Mouse (Mus musculus) intestine, postnatal 0 days (tissue): Measurements from ENCODE around the gene Sgip1. TPM values are rescaled to one million over a fixed set of nuclear protein-coding genes. Genes with fewer than 3 reads are reported as not detected.

Experiments
- ATAC-seq: fragments of 200-750 bp; cut with Nextera tagmentation; 2 replicates; pipeline ENCODE4 v1.8.0; 2017; ENCODE audit warnings: mild to moderate bottlenecking, moderate TSS enrichment, moderate library complexity
- H3K27ac ChIP-seq: fragments of 300-500 bp; sonication (generic); 2 replicates; pipeline ENCODE4 v1.5.1; 2014; ENCODE audit warnings: mild to moderate bottlenecking, low read depth, low read length, moderate library complexity
- H3K27me3 ChIP-seq: fragments of 300-500 bp; sonication (generic); replicated peaks from 2 replicates; pipeline ENCODE4 v1.6.1; 2014; ENCODE audit warnings: low read length, mixed read lengths; ENCODE audit not compliant: control insufficient read depth, insufficient read depth
- H3K36me3 ChIP-seq: fragments of 300-500 bp; sonication (generic); 2 replicates; pipeline ENCODE4 v1.6.1; 2014; ENCODE audit warnings: mild to moderate bottlenecking, moderate library complexity; ENCODE audit not compliant: control insufficient read depth, insufficient read depth
- H3K4me1 ChIP-seq: fragments of 300-500 bp; sonication (generic); replicated peaks from 2 replicates; pipeline ENCODE4 v1.6.1; 2014; ENCODE audit warnings: antibody characterized with exemption, low read length, mixed read lengths; ENCODE audit not compliant: control insufficient read depth, insufficient read depth
- H3K4me2 ChIP-seq: fragments of 300-500 bp; sonication (generic); replicated peaks from 2 replicates; pipeline ENCODE4 v1.6.1; 2014; ENCODE audit warnings: low read depth, mild to moderate bottlenecking, moderate library complexity
- H3K4me3 ChIP-seq: fragments of 300-500 bp; sonication (generic); 2 replicates; pipeline ENCODE4 v1.5.1; 2014; ENCODE audit warnings: low read depth, low read length
- H3K9ac ChIP-seq: fragments of 300-500 bp; sonication (generic); 2 replicates; pipeline ENCODE4 v1.6.1; 2014; ENCODE audit warnings: mild to moderate bottlenecking, low read depth, low read length
- H3K9me3 ChIP-seq: fragments of 300-500 bp; sonication (generic); 2 replicates; pipeline ENCODE4 v1.6.1; 2016; ENCODE audit warnings: mixed run types; ENCODE audit not compliant: control insufficient read depth
- CTCF ChIP-seq: sonication (generic); IDR thresholded peaks from 2 replicates; pipeline ENCODE4 v1.5.1; 2016; ENCODE audit warnings: low read depth, mild to moderate bottlenecking, control low read depth, antibody characterized with exemption, moderate library complexity
- WGBS: fragments of 180-500 bp; shearing (Covaris S2); extraction: QIAGEN DNeasy Blood & Tissue Kit; methylation state at CpG from one replicate; pipeline ENCODE4 v1.1.7; 2014; 5-methylcytosine and 5-hydroxymethylcytosine counted together
- polyA plus RNA-seq: library from polyadenylated mRNA; unstranded; fragments of >200 nt; fragmentation: Nextera tagmentation; extraction: Ambion mirVana; gene quantifications from 2 replicates; pipeline ENCODE4 v1.2.1, GENCODE M21; 2015

Gene Sgip1
- polyA plus RNA-seq, 1 experiment from 2014 or later: 6.1 TPM

- 82% methylated on average over 6 of the region's 6 CpGs for WGBS
- ATAC-seq: no peak
- H3K27me3 ChIP-seq: no peaks in the 10 kb centered on the region
These were observed 159.1 kb downstream of the Sgip1 start for GRCm38 (mm10) chr4:102900166-102900565.

GRCm38 (mm10) chr4:102907843-102908427, 166.8 kb downstream of the Sgip1 start:
- H3K4me1 ChIP-seq: no peaks in the 10 kb centered on the region
- WGBS: 47% methylated on average over 7 of the region's 7 CpGs
- no peak for ATAC-seq

More at GRCm38 (mm10) chr4:102900166-102900565, 159.1 kb downstream of the Sgip1 start:
- Histone ChIP-seq H3K9ac (no peak overlapping the region), H3K4me2 (no peak overlapping the region), H3K4me3 (no peak overlapping the region), H3K36me3 (no peaks in the 10 kb centered on the region), H3K27ac (no peak overlapping the region), H3K9me3 (no peaks in the 10 kb centered on the region), H3K4me1 (no peaks in the 10 kb centered on the region)
- TF ChIP-seq CTCF: no peak

GRCm38 (mm10) chr4:102910191-102910590, 169.1 kb downstream of the Sgip1 start:
- Histone ChIP-seq H3K9ac (no peak overlapping the region), H3K4me2 (no peak overlapping the region), H3K36me3 (no peaks in the 10 kb centered on the region), H3K4me3 (no peak overlapping the region), H3K4me1 (no peaks in the 10 kb centered on the region), H3K27ac (no peak overlapping the region), H3K27me3 (no peaks in the 10 kb centered on the region), H3K9me3 (no peaks in the 10 kb centered on the region)
- ATAC-seq: no peak
- TF ChIP-seq CTCF: no peak
- 92% methylated on average over 4 of the region's 4 CpGs for WGBS

More at GRCm38 (mm10) chr4:102907843-102908427, 166.8 kb downstream of the Sgip1 start:
- Histone ChIP-seq H3K4me3 (no peak overlapping the region), H3K27ac (no peak overlapping the region), H3K27me3 (no peaks in the 10 kb centered on the region), H3K4me2 (no peak overlapping the region), H3K9ac (no peak overlapping the region), H3K36me3 (no peaks in the 10 kb centered on the region), H3K9me3 (no peaks in the 10 kb centered on the region)
- no peak for TF ChIP-seq CTCF

- TF ChIP-seq CTCF: no peak
- Histone ChIP-seq H3K9me3 (no peaks in the 10 kb centered on the region), H3K4me2 (no peak overlapping the region), H3K36me3 (no peaks in the 10 kb centered on the region), H3K27ac (no peak overlapping the region), H3K27me3 (no peaks in the 10 kb centered on the region), H3K4me1 (no peaks in the 10 kb centered on the region), H3K4me3 (no peak overlapping the region), H3K9ac (no peak overlapping the region)
- 87% methylated on average over 3 of the region's 3 CpGs for WGBS
- no peak for ATAC-seq
These were observed 172.1 kb downstream of the Sgip1 start for GRCm38 (mm10) chr4:102913176-102913575.

GRCm38 (mm10) chr4:102913700-102914327, 172.7 kb downstream of the Sgip1 start:
- Histone ChIP-seq H3K36me3 (no peaks in the 10 kb centered on the region), H3K27me3 (no peaks in the 10 kb centered on the region), H3K4me1 (no peaks in the 10 kb centered on the region), H3K9ac (no peak overlapping the region), H3K27ac (no peak overlapping the region), H3K4me3 (no peak overlapping the region), H3K9me3 (no peaks in the 10 kb centered on the region), H3K4me2 (no peak overlapping the region)
- TF ChIP-seq CTCF: peak; percentile 38
- WGBS: 76% methylated on average over 5 of the region's 5 CpGs
- ATAC-seq: no peak

- H3K9ac ChIP-seq: no peak overlapping the region
- no peaks in the 10 kb centered on the region for H3K27me3 ChIP-seq
- H3K4me2 ChIP-seq: no peak overlapping the region
- H3K4me1 ChIP-seq: no peaks in the 10 kb centered on the region
- 92% methylated on average over 1 of the region's 1 CpGs for WGBS
- H3K9me3 ChIP-seq: no peaks in the 10 kb centered on the region
- TF ChIP-seq CTCF: no peak
- no peak for ATAC-seq
- no peak overlapping the region for H3K4me3 ChIP-seq
- no peak overlapping the region for H3K27ac ChIP-seq
- H3K36me3 ChIP-seq: no peaks in the 10 kb centered on the region
These were observed 177.1 kb downstream of the Sgip1 start for GRCm38 (mm10) chr4:102918191-102918590.
